Mouse (Mus musculus) thymus, postnatal 10 days (tissue): Measurements from ENCODE around the gene Ephb2.

Source experiments
- DNase-seq, 2 experiments: peaks; one replicate each; pipeline ENCODE4 v3.0.0; 2021; ENCODE audit warnings: low spot score in 2 of 2

Ephb2 gene

DNA sequence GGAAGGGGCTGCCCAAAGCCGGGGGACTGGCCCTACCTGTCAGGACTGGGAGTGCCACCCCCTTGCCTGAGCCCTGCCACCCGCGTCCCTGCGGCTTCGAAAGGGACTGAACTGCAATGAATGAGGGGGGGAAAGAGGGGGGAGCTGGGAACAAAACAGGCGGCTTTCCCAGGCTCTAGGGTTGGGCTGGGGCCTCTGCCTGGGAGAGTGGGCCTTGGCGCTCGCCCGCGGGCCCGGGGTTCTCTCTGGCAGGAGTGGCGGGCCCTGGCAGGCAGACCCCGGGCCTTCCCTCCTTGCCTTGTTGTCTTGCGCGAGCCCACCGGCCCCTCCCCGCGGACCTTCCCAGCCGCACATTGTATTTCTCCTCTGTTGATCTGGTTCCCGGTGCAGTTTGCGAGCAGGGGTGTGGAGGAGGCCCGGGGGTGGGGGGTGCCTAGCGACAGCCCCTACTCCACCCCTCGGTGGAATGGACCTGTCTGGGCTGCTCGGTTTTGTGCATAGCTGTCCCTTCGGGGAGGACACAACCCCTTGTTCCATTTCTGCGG lies 671 bp upstream of the Ephb2 start:
- no peak for DNase-seq

- DNase-seq, result no peak
Measured at GRCm38 (mm10) chr4:136834815-136835620, 770 bp downstream of the Ephb2 start.

DNA sequence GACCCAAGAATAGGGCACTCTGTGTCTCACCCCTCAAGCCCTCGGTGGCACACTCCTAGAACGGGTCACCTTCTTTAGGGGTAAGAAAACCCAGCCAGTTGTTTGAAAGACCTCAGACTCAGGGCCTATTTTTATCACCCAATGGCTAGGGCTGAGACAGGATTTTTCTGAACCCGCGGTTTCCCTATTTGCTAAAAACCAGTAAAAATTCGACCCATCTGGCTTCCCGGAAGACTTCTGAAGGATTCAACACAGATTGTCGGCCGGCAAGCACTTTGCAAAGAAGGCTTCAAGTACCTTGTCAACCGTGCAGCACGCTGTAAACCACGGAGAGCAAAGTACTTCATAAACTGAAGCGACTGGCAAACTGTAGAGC lies 1.4 kb downstream of the Ephb2 start:
- no peak for DNase-seq

- DNase-seq, result no peak
Measured at GRCm38 (mm10) chr4:136833619-136834351, 2.0 kb downstream of the Ephb2 start.

GRCm38 (mm10) chr4:136832559-136833232 lies 3.1 kb downstream of the Ephb2 start:
- no peak for DNase-seq

DNA sequence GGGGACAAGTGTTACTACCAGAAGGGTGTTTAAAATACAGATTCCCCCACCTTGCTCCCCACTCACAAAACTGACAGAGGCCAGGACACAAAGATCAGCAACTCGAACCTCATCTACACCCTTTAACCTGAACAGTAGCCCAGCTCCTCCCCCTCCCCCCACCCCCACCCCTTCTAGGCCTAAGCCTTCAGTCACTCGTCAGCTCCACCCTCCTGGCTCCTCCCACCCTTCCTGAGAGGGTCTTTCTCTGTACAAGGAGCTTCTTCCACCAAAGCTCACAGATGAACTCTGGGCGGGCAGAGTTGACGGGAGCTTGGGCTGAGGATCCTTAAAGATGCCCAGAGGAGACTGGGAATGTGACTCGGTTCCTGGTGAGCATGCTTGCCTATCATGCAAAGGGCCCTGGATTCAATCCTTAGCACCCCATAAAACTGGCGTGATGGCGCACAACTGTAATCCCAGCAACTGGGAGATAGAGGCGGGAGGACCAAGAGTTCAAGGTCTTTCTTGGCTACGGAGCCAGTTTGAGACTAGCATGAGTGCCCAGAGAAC lies 5.4 kb downstream of the Ephb2 start:
- DNase-seq, result no peak

DNA sequence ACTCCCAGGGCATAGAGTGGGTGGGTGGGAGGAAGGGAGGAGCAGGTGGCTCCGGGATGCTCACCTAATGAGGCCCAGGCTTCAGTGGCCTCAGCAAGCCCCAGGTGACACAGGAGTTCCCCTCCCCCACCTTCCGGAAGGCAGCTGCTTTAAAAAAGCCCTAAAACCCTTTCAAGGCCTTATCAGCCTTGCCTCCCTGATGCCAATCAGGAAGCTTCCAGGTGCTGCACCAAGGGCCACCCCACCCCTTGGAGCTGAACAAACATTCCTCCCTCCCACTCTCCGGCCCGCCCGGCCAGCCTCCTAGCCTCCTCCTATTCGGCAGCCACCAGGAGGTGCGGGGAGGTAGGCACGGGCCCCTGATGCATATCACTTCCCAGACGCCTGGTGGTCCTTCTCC lies 6.0 kb downstream of the Ephb2 start:
- peak; percentile 50 to 56 for DNase-seq

- DNase-seq, result no peak
Measured at GRCm38 (mm10) chr4:136828664-136829569, 6.9 kb downstream of the Ephb2 start.

GRCm38 (mm10) chr4:136824935-136825552 lies 10.7 kb downstream of the Ephb2 start:
- DNase-seq, result no peak

DNA sequence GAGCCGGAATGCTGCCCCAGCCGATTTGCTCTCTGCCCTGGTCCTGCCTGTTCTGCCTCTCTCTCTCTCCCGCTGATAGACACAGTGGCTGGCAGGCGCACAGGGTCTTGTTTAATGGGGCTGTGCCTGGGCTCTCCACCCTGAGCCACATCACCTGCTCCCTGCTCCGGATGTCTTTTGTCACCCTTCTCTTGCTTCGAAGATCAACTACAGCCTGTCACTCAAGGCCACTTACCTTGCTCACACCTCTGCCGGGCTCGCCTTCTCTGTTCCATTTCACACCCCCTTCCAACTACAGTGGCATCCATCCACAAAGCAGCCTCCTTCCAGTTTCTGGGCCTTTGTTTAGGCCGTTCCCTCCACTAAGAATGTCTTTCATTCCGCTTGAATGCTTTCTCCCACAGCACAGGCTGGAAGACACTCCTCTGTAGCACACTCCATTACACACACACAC lies 15.7 kb downstream of the Ephb2 start:
- DNase-seq, result no peak

DNA sequence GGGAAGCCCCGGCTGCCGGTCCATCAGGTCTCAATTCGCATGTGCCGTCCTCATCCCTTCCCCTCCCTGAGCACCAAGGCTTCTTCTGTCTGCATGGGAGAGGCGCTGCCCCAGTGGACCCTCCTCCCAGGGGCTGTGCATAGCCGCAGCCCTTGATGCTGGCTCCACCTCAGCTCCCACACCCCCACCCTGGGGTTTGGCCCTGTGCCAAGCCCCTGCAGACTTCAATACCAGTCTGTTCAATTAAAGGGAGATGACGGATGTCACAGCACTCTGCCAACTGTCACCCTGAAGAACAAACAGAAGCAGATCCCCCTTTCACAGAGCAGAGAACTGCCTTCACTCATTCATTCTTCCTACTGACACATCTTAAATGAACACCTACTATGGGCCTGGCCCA lies 19.1 kb downstream of the Ephb2 start:
- DNase-seq, result peak; percentile 79 to 80

DNA sequence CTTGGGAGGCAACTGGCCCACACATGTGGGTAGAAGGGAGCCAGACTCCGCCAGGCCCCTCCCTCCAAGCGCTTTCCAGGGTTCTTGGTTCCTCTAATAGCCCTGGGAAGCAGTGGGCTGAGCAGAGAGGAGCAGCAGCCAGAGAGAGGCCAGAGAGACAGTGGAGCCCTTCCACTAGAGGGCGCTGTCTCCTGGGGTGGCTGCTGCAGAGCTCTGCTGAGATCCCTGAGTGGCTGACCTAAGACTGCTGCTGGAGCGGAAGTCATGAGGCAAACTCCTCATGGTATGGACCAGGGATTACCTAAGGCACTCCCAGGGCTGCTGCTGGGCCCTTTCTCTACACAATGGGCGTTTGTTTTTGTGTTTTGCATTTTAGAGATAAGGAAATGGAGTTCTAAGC lies 20.4 kb downstream of the Ephb2 start:
- DNase-seq, result peak in 1 of 2 experiments; percentile 72

GRCm38 (mm10) chr4:136812543-136812942 lies 23.2 kb downstream of the Ephb2 start:
- no peak for DNase-seq

DNA sequence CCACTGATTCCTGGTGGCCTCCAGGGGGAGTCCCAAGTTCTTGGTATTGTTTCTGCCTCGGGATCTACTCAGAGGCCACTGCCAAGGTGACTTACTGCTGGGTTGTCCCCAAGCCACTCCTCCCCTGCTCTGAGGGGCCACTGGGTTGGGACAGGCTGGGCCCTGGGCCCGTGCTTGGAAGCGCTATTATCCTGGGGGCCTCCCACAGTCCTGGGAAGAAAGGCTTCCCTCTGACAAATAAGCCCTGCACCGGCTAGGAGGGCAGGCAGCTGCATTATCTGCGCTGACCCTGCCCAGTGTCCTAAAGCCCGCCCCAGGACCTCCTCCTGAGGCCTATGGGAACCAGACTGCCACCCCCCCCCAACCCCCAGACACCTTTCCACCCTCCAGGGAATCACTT lies 24.2 kb downstream of the Ephb2 start:
- DNase-seq, result no peak

DNA sequence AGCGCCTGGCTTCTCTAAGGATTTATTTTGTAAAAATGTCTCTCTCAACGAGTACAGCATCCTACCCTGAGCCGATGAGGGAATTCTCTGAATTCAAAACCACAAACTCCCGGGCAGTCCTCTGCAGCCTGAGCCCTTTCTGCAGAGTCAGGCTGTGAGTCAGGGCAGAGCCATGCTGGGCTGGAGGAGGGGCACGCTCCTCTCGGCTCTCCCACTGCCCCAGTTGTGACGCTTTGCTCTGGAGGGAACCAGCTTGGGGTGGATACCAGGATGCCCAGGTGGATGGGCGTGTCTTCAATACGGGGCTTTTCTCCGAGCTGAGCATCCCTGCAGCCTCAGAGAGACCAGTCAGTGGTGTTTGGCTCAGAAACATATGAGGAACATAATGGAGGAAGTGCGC lies 27.3 kb downstream of the Ephb2 start:
- no peak for DNase-seq

- DNase-seq, result no peak
Measured at GRCm38 (mm10) chr4:136807448-136808009, 28.3 kb downstream of the Ephb2 start.

GRCm38 (mm10) chr4:136806254-136806653 lies 29.5 kb downstream of the Ephb2 start:
- no peak for DNase-seq

GRCm38 (mm10) chr4:136804343-136804742 lies 31.4 kb downstream of the Ephb2 start:
- no peak for DNase-seq

- peak; percentile 55 to 58 for DNase-seq
Measured at GRCm38 (mm10) chr4:136802446-136802845, 33.3 kb downstream of the Ephb2 start.

DNA sequence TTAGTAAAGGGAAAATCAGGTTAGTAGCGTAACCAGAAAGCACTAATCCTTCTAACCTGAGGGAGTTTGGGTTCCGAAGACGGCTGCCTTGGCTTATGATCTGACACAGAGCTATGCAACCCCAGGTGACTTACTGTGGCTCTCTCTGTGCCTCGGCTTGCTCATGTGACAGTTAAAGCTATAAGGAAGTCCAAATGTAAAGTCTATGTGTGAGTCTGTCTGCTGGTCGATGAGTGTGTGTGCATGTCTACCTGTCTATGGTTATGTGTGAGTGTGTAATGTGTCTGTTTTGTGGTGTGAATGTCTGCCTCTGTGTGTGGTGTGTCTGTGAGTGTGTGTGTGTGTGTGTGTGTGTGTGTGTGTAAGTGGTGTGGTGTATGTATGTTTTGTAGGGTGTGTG lies 33.8 kb downstream of the Ephb2 start:
- no peak for DNase-seq
